Mouse (Mus musculus) MEL (cell line): ENCODE measurements around the gene Rilpl1.

Source experiments
- CHD2 ChIP-seq: IDR thresholded peaks from 2 replicates; pipeline ENCODE4 v1.6.1; 2011; ENCODE audit warnings: low read length, improper control_type of control experiment
- CTCF ChIP-seq, 3 experiments: IDR thresholded peaks in 2 of 3; conservative IDR thresholded peaks in 1 of 3; 2 replicates each; pipeline ENCODE4 v1.5.1; 2011 to 2012; ENCODE audit warnings: low read length in 3 of 3, low read depth in 2 of 3, mild to moderate bottlenecking in 2 of 3, improper control_type of control experiment in 1 of 3, inconsistent platforms in 1 of 3, mixed read lengths in 1 of 3, moderate library complexity in 1 of 3; ENCODE audit not compliant: control insufficient read depth in 1 of 3, insufficient read depth in 1 of 3, poor library complexity in 1 of 3, severe bottlenecking in 1 of 3
- E2F4 ChIP-seq: IDR thresholded peaks from 2 replicates; pipeline ENCODE4 v1.6.1; 2011; ENCODE audit warnings: low read depth, low read length, improper control_type of control experiment, borderline replicate concordance
- EP300 ChIP-seq, 2 experiments: IDR thresholded peaks; 2 replicates each; pipeline ENCODE4 v1.6.1; 2011; ENCODE audit warnings: improper control_type of control experiment in 2 of 2, low read length in 2 of 2, low read depth in 1 of 2, mild to moderate bottlenecking in 1 of 2
- GATA1 ChIP-seq: IDR thresholded peaks from 2 replicates; pipeline ENCODE4 v1.6.1; 2011; ENCODE audit warnings: low read depth, low read length, improper control_type of control experiment
- MAX ChIP-seq: IDR thresholded peaks from 2 replicates; pipeline ENCODE4 v1.6.1; 2011; ENCODE audit warnings: low read length, improper control_type of control experiment
- MXI1 ChIP-seq: IDR thresholded peaks from 2 replicates; pipeline ENCODE4 v1.6.1; 2011; ENCODE audit warnings: mild to moderate bottlenecking, low read depth, low read length, improper control_type of control experiment
- MYC ChIP-seq: IDR thresholded peaks from 2 replicates; pipeline ENCODE4 v1.6.1; 2011; ENCODE audit warnings: low read depth, mild to moderate bottlenecking, low read length, improper control_type of control experiment, moderate library complexity
- NRF1 ChIP-seq: IDR thresholded peaks from 2 replicates; pipeline ENCODE4 v1.6.1; 2014; ENCODE audit warnings: low read depth, mild to moderate bottlenecking, inconsistent platforms, low read length, improper control_type of control experiment, moderate library complexity; ENCODE audit not compliant: poor library complexity, insufficient read depth, severe bottlenecking
- POLR2A ChIP-seq, 2 experiments: IDR thresholded peaks; 2 replicates each; pipeline ENCODE4 v1.6.1; 2011 to 2012; ENCODE audit warnings: low read length in 2 of 2, mild to moderate bottlenecking in 2 of 2, control low read depth in 1 of 2, improper control_type of control experiment in 1 of 2, low read depth in 1 of 2, moderate library complexity in 1 of 2; ENCODE audit not compliant: control insufficient read depth in 1 of 2, insufficient read depth in 1 of 2, poor library complexity in 1 of 2
- TBP ChIP-seq: IDR thresholded peaks from 2 replicates; pipeline ENCODE4 v1.8.0; 2011; ENCODE audit warnings: low read depth, low read length, improper control_type of control experiment
- TCF12 ChIP-seq: IDR thresholded peaks from 2 replicates; pipeline ENCODE4 v1.6.1; 2014; ENCODE audit warnings: low read depth, mild to moderate bottlenecking, inconsistent platforms, low read length, improper control_type of control experiment, moderate library complexity
- ZKSCAN1 ChIP-seq: IDR thresholded peaks from 2 replicates; pipeline ENCODE4 v1.6.1; 2012; ENCODE audit warnings: low read depth, mild to moderate bottlenecking, inconsistent platforms, low read length, improper control_type of control experiment, moderate library complexity
- ZNF384 ChIP-seq: IDR thresholded peaks from 2 replicates; pipeline ENCODE4 v1.6.1; 2012; ENCODE audit warnings: low read depth, mild to moderate bottlenecking, inconsistent platforms, low read length, improper control_type of control experiment

DNA sequence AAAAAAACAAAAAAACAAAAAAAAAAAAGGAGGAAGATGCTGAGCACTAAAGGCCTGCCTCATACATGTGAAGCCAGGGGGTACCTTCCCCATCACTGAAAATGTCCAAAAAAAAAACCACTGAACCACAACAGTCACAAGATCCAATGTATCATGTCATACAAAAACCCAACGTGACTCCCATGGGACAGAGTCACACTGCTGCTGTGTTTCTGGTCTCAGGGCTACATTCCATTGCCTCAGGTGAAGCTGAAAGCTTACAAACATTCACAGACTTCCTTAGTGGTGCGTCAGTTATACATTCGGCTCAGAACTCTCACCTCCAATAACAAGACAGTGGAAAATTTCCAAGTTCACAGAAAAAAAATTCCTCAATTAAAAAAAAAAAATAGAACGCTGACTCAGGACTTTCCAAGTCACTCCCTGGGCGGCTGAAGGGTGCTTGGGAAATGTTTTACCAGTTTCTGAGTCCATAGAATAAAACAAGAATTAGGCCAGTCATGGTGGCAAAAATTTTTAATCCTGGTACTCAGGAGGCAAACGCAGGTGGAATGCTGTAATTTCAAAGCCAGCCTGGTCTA lies 60.5 kb downstream of the Rilpl1 start:
- TF ChIP-seq GATA1 (no peak), TBP (no peak), NRF1 (no peak), CTCF (IDR thresholded peaks at IDR 0.05 in 2 of 3, conservative IDR thresholded peaks at IDR 0.05 in 1 of 3; ENCODE audit: control insufficient read depth in 1 of 3, insufficient read depth in 1 of 3, low read depth in 2 of 3, low read length in 3 of 3, poor library complexity in 1 of 3, severe bottlenecking in 1 of 3) (no peak), TCF12 (no peak), POLR2A (IDR thresholded peaks at IDR 0.05; ENCODE audit: control insufficient read depth in 1 of 2, insufficient read depth in 1 of 2, low read depth in 1 of 2, low read length in 2 of 2, poor library complexity in 1 of 2) (no peak), CHD2 (no peak), MXI1 (no peak), MYC (no peak), ZNF384 (no peak), EP300 (IDR thresholded peaks at IDR 0.05; ENCODE audit: low read depth in 1 of 2, low read length in 2 of 2) (no peak), ZKSCAN1 (no peak), MAX (no peak), E2F4 (no peak)
